Comparison of ENCODE assay signal across 27 mouse cellular contexts in the genomic region with DNA sequence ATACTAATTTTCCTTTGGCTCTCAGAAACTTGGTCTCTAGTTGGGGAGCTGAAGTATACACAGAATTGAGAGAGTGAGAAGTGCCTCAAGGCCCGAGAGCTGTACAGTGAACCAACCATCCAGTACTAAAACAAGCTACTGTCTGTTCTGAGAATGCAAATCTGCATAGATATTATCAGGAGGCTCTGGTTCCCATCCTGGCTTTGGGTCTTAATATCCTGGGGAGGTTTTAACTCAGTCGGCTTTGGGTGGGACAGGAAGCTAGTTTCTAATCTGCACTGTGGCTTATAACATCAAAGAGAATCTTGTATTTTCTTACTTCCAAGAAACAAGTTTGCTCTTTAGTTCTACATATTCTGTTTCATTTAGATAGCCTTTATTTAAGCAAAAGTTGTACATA. TPM values are rescaled to one million over a fixed set of nuclear protein-coding genes. Genes with fewer than 3 reads are reported as not detected.
DNase-seq lines count a peak whose midpoint lies in the region; ATAC-seq lines count a peak whose summit lies in the region.
"Had no signal": no experiment of that assay in that cellular context is flagged by ENCODE, and none has a peak within 500 bp of the region (broad histone marks: within the 10 kb centered on the region; RNA-seq: fewer than 3 reads in every experiment).

No protein-coding gene starts in this region.

- H3K4me3 ChIP-seq in forebrain, embryonic 16.5 days (replicated peaks; ENCODE audit: low read length) = no peak overlapping the region
- H3K4me3 ChIP-seq: erythroblast, embryonic 14.5 days; hindbrain, embryonic 12.5 days; kidney, embryonic 15.5 days; limb, embryonic 13.5 days; liver, embryonic 12.5 days; megakaryocyte, embryonic 14.5 days; midbrain, embryonic 13.5 days; neural tube, embryonic 15.5 days had no signal

- no peaks in the 10 kb centered on the region for H3K36me3 ChIP-seq in forebrain, embryonic 16.5 days (ENCODE audit: control insufficient read depth, insufficient read depth)
- H3K36me3 ChIP-seq: hindbrain, embryonic 12.5 days; kidney, embryonic 15.5 days; limb, embryonic 13.5 days; liver, embryonic 12.5 days; midbrain, embryonic 13.5 days; neural tube, embryonic 15.5 days had no signal

- no peak overlapping the region for H3K9ac ChIP-seq in forebrain, embryonic 16.5 days (replicated peaks; ENCODE audit: low read depth, low read length)
- H3K9ac ChIP-seq: forebrain, postnatal 0 days; hindbrain, embryonic 12.5 days; kidney, embryonic 15.5 days; limb, embryonic 13.5 days; liver, embryonic 12.5 days; liver, postnatal 0 days; midbrain, embryonic 13.5 days; neural tube, embryonic 15.5 days had no signal

- WGBS in forebrain, embryonic 16.5 days = 91% methylated on average over 2 of the region's 2 CpGs

- peak; percentile 75 for ATAC-seq in activated CD4-positive, CD25-positive, alpha-beta regulatory T cell, adult 4 months
- ATAC-seq in forebrain, embryonic 16.5 days = no peak
- ATAC-seq: forebrain, postnatal 0 days; hindbrain, postnatal 0 days; intestine, postnatal 0 days; liver, embryonic 12.5 days; liver, postnatal 0 days; midbrain, embryonic 13.5 days; Patski had no signal

- H3K9me3 ChIP-seq in forebrain, embryonic 16.5 days (ENCODE audit: control insufficient read depth, low read length) = no peaks in the 10 kb centered on the region
- H3K9me3 ChIP-seq: hindbrain, embryonic 12.5 days; kidney, embryonic 15.5 days; limb, embryonic 13.5 days; liver, embryonic 12.5 days; megakaryocyte, embryonic 14.5 days; midbrain, embryonic 13.5 days; neural tube, embryonic 15.5 days had no signal

- peak; percentile 11 for DNase-seq in thymus, postnatal 25 days
- DNase-seq in thymus, postnatal 36 days = no peak
- peak; percentile 23 to 35 for DNase-seq in CD8-positive naive resting alpha-beta T cell, adult 2 months (ENCODE audit: low read depth in 2 of 2, low spot score in 2 of 2)
- DNase-seq in gastrocnemius, postnatal 25 days = no peak
- DNase-seq in liver = no peak
- DNase-seq: adrenal gland, postnatal 25 days; cerebellum, adult 18-20 months; cerebellum, postnatal 10 days; forebrain, postnatal 0 days; kidney, postnatal 25 days; liver, postnatal 0 days; lung, postnatal 36 days; thymus, adult 18-20 months had no signal

- no peaks in the 10 kb centered on the region for H3K4me1 ChIP-seq in forebrain, embryonic 16.5 days (replicated peaks; ENCODE audit: control insufficient read depth, insufficient read depth, low read length)
- H3K4me1 ChIP-seq: hindbrain, embryonic 12.5 days; limb, embryonic 13.5 days; liver, embryonic 12.5 days; megakaryocyte, embryonic 14.5 days; neural tube, embryonic 15.5 days had no signal

- no peak overlapping the region for H3K4me2 ChIP-seq in forebrain, embryonic 16.5 days (ENCODE audit: low read length)
- H3K4me2 ChIP-seq: hindbrain, embryonic 12.5 days; kidney, embryonic 15.5 days; limb, embryonic 13.5 days; liver, embryonic 12.5 days; midbrain, embryonic 13.5 days; neural tube, embryonic 15.5 days had no signal

- no peaks in the 10 kb centered on the region for H3K27me3 ChIP-seq in forebrain, embryonic 16.5 days (replicated peaks; ENCODE audit: control insufficient read depth, insufficient read depth, low read length)
- H3K27me3 ChIP-seq: hindbrain, embryonic 12.5 days; kidney, embryonic 15.5 days; limb, embryonic 13.5 days; liver, embryonic 12.5 days; megakaryocyte, embryonic 14.5 days; midbrain, embryonic 13.5 days; neural tube, embryonic 15.5 days; Patski had no signal

- H3K27ac ChIP-seq in forebrain, embryonic 16.5 days (ENCODE audit: low read length) = no peak overlapping the region
- H3K27ac ChIP-seq: hindbrain, embryonic 12.5 days; hindbrain, postnatal 0 days; kidney, embryonic 15.5 days; limb, embryonic 13.5 days; liver, embryonic 12.5 days; midbrain, embryonic 13.5 days; neural tube, embryonic 15.5 days; stomach, postnatal 0 days had no signal

RNA-seq across cellular contexts. Expression of gene Akap13, which starts 30.7 kb away (rescaled TPM):
- 100 to 1,000 TPM; 266 to 304 TPM for polyA plus RNA-seq in activated CD4-positive, CD25-positive, alpha-beta regulatory T cell, adult 4 months (2017; shearing (Covaris generic))
- polyA plus RNA-seq in forebrain, embryonic 16.5 days (2015; fragmentation: Nextera tagmentation; extraction: Ambion mirVana) = 10.0 and 12.0 TPM in 2 replicates
- total RNA-seq in gastrocnemius, postnatal 25 days (2021) = 10 to 100 TPM; 51.5 to 63.2 TPM

Comparison
In these comparisons a context has a peak if more than half of its experiments do, and no peak if none do; other contexts are left out.
1. DNase-seq: peak in thymus, postnatal 25 days (single experiment) and CD8-positive naive resting alpha-beta T cell, adult 2 months (2 of 2); none in thymus, postnatal 36 days (0 of 2), gastrocnemius, postnatal 25 days (single experiment) and liver (single experiment).
2. RNA of gene Akap13, which starts 30.7 kb away (polyA plus RNA-seq): 266 to 304 TPM in activated CD4-positive, CD25-positive, alpha-beta regulatory T cell, adult 4 months; 10.0 to 12.0 TPM in forebrain, embryonic 16.5 days; every median in the first group is over 10 times any median in the second.